Mouse (Mus musculus) heart, embryonic 14.5 days (tissue): Measurements from ENCODE around the gene Olfr1369-ps1. TPM values are rescaled to one million over a fixed set of nuclear protein-coding genes. Genes with fewer than 3 reads are reported as not detected.

Source experiments
- ATAC-seq: fragments of 200-750 bp; cut with Nextera tagmentation; 2 replicates; pipeline ENCODE4 v1.8.0; 2017; ENCODE audit warnings: low read depth, moderate TSS enrichment; ENCODE audit not compliant: insufficient number of reproducible peaks, insufficient read depth, low FRiP score
- H3K27ac ChIP-seq, 2 experiments: fragments of 200-500 bp in 1 of 2; fragments of 300-500 bp in 1 of 2; sonication (generic) in 1 of 2; replicated peaks in 1 of 2; 2 replicates each; pipeline ENCODE4 v1.5.1; 2012 to 2014; ENCODE audit warnings: low read depth in 2 of 2, low read length in 2 of 2, control low read depth in 1 of 2, mild to moderate bottlenecking in 1 of 2, mixed read lengths in 1 of 2; ENCODE audit not compliant: control insufficient read depth in 1 of 2, insufficient read depth in 1 of 2
- H3K27me3 ChIP-seq: fragments of 300-500 bp; sonication (generic); 2 replicates; pipeline ENCODE4 v1.6.1; 2014; ENCODE audit warnings: mild to moderate bottlenecking, low read length, control low read depth; ENCODE audit not compliant: control insufficient read depth, insufficient read depth
- H3K36me3 ChIP-seq: fragments of 300-500 bp; sonication (generic); 2 replicates; pipeline ENCODE4 v1.6.1; 2014; ENCODE audit warnings: mild to moderate bottlenecking, control low read depth, low read length, mixed read lengths; ENCODE audit not compliant: control insufficient read depth, insufficient read depth
- H3K4me1 ChIP-seq, 2 experiments: fragments of 200-500 bp in 1 of 2; fragments of 300-500 bp in 1 of 2; sonication (generic) in 1 of 2; 2 replicates each; pipeline ENCODE4 v1.6.1; 2012 to 2014; ENCODE audit warnings: low read length in 2 of 2, control low read depth in 1 of 2, mixed read lengths in 1 of 2; ENCODE audit not compliant: control insufficient read depth in 2 of 2, insufficient read depth in 2 of 2
- H3K4me2 ChIP-seq: fragments of 300-500 bp; sonication (generic); 2 replicates; pipeline ENCODE4 v1.6.1; 2014; ENCODE audit warnings: mild to moderate bottlenecking, low read length
- H3K4me3 ChIP-seq, 2 experiments: fragments of 200-500 bp in 1 of 2; fragments of 300-500 bp in 1 of 2; sonication (generic) in 1 of 2; 2 replicates each; pipeline ENCODE4 v1.5.1; 2012 to 2014; ENCODE audit warnings: low read length in 2 of 2, mild to moderate bottlenecking in 2 of 2, control low read depth in 1 of 2, low read depth in 1 of 2, moderate library complexity in 1 of 2; ENCODE audit not compliant: control insufficient read depth in 1 of 2, insufficient read depth in 1 of 2
- H3K9ac ChIP-seq: fragments of 300-500 bp; sonication (generic); 2 replicates; pipeline ENCODE4 v1.6.1; 2014; ENCODE audit warnings: mild to moderate bottlenecking, low read length
- H3K9me3 ChIP-seq: fragments of 300-500 bp; sonication (generic); 2 replicates; pipeline ENCODE4 v1.6.1; 2016; ENCODE audit warnings: low read length, control low read depth; ENCODE audit not compliant: control insufficient read depth
- WGBS: fragments of 180-500 bp; shearing (Covaris S2); extraction: QIAGEN DNeasy Blood & Tissue Kit; methylation state at CpG from one replicate; pipeline ENCODE4 v1.1.7; 2014; 5-methylcytosine and 5-hydroxymethylcytosine counted together
- polyA plus RNA-seq: library from polyadenylated mRNA; unstranded; fragments of >200 nt; fragmentation: Nextera tagmentation; extraction: Ambion mirVana; gene quantifications from 2 replicates; pipeline ENCODE4 v1.2.1, GENCODE M21; 2014

Gene Olfr1369-ps1
- polyA plus RNA-seq, 1 experiment from 2014 or later: not detected

GRCm38 (mm10) chr13:21160657-21161590, 49.6 kb downstream of the Olfr1369-ps1 start:
- no peaks in the 10 kb centered on the region for H3K9me3 ChIP-seq
- H3K27me3 ChIP-seq: no peaks in the 10 kb centered on the region
- peak overlapping the region; percentile 74 to 79; a peak in 3 of 4 replicates for H3K4me3 ChIP-seq
- ATAC-seq: peak; percentile 82
- no peaks in the 10 kb centered on the region for H3K4me1 ChIP-seq
- H3K36me3 ChIP-seq: no peaks in the 10 kb centered on the region
- H3K4me2 ChIP-seq: peak overlapping the region; percentile 92
- no peak overlapping the region; a peak in 1 of 4 replicates for H3K27ac ChIP-seq
- WGBS: under 1% methylated on average over 32 of the region's 32 CpGs
- H3K9ac ChIP-seq: peak overlapping the region; percentile 76

DNA sequence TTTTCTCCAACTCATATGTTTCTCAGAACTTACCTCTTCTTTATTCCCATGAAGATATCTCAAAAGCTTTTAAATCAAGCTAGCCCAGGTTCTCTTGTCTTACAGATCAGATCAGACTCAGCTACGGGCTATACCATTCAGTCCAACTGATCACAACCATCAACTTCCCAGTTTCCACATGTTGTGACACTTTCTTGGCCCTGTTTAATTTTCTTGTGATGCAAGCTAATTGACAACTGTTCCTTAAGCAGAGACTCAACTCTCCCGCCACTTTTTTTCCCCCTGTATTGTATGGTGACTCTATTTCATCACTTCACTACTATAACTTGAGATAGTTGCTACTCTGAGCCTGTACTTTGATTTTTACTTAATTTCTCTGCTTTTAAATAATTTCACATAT, 50.3 kb downstream of the Olfr1369-ps1 start:
- peak overlapping the region; percentile 92 for H3K4me2 ChIP-seq
- H3K4me3 ChIP-seq: peak overlapping the region in 1 of 2 experiments; percentile 79; a peak in 2 of 4 replicates
- H3K27me3 ChIP-seq: no peaks in the 10 kb centered on the region
- no peak overlapping the region for H3K27ac ChIP-seq
- H3K36me3 ChIP-seq: no peaks in the 10 kb centered on the region
- H3K4me1 ChIP-seq: no peaks in the 10 kb centered on the region
- 54% methylated on average over 2 of the region's 2 CpGs for WGBS
- H3K9me3 ChIP-seq: no peaks in the 10 kb centered on the region
- H3K9ac ChIP-seq: no peak overlapping the region
- no peak for ATAC-seq

DNA sequence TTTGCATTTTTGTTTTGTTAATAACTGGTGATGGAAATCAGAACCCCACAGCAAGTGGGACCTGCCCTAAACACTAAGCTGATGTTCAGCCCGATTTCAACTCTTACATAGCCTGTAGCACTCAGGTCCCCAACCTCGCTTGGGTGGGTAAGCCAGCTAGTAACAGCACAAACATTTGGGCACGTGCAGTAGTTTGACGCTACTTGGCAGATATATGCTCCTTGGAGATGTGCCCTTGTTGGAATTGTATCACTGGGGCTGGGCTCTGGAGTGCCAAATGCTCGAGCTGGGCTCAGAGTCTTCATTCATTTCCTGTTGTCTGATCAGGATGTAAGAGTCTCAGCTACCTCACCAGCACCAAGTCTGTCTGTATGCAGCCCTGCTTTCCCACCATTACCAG, 51.3 kb downstream of the Olfr1369-ps1 start:
- H3K9me3 ChIP-seq: no peaks in the 10 kb centered on the region
- 61% methylated on average over 5 of the region's 5 CpGs for WGBS
- no peak overlapping the region for H3K4me2 ChIP-seq
- no peaks in the 10 kb centered on the region for H3K4me1 ChIP-seq
- no peak overlapping the region for H3K27ac ChIP-seq
- H3K4me3 ChIP-seq: no peak overlapping the region
- H3K9ac ChIP-seq: no peak overlapping the region
- H3K36me3 ChIP-seq: no peaks in the 10 kb centered on the region
- no peaks in the 10 kb centered on the region for H3K27me3 ChIP-seq
- no peak for ATAC-seq

DNA sequence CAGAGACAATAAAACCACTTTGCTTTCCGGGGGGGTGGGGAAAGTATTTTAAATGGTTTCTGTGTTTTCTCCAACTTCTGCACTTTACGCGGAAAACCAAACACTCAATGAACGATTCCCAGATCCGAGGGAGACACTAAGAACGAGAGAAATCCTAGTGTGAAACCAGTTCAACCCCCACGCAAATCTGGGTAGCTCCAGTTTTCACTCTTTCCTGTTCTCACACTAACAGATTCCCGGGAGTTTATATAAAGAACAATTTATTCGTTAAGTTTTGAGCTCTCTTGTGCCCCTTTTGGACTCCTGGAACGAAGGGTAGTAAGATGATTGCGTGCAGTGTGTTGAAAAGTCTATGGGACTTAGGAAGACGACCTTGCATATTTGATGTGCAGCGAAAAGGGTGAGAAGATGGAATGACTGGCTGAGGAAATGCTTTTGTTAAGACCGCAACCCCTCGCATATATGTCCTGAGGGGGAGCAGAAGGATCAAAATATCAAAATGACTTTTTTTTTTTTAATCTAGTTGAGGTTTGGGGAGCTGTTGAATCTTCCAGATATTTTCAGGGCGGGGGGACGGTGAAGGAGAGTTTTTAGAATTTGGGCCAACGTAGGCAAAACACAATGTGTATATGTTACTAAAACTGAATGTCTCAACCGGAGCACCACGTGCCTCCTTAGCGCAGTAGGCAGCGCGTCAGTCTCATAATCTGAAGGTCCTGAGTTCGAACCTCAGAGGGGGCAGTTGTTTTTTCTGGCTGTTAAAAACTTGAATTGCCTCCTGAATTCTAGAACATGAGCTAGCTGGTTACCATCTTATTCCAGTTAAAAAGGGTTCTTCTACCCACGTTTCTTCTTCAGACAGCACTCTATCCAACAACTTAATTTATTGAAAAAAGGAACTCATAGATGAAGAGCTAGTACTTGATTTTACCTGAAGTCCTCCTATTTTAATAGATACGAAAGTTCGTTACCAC, 55.9 kb downstream of the Olfr1369-ps1 start:
- peaks cover 0 to 12% of the 10 kb centered on the region in 2 experiments; a peak in 1 of 4 replicates for H3K4me1 ChIP-seq
- H3K27me3 ChIP-seq: no peaks in the 10 kb centered on the region
- peak overlapping the region in 1 of 2 experiments; percentile 49; a peak in 1 of 4 replicates for H3K27ac ChIP-seq
- 2% methylated on average over 27 of the region's 27 CpGs for WGBS
- peak; percentile 49 for ATAC-seq
- H3K4me2 ChIP-seq: peak overlapping the region; percentile 95
- H3K36me3 ChIP-seq: no peaks in the 10 kb centered on the region
- H3K4me3 ChIP-seq: peak overlapping the region; percentile 53 to 57
- H3K9ac ChIP-seq: peak overlapping the region; percentile 64
- H3K9me3 ChIP-seq: no peaks in the 10 kb centered on the region

GRCm38 (mm10) chr13:21167910-21168300, 56.6 kb downstream of the Olfr1369-ps1 start:
- no peak for ATAC-seq
- Histone ChIP-seq H3K27me3 (no peaks in the 10 kb centered on the region), H3K9me3 (no peaks in the 10 kb centered on the region), H3K27ac (peak overlapping the region in 1 of 2 experiments; percentile 56; a peak in 2 of 4 replicates), H3K9ac (peak overlapping the region; percentile 52), H3K36me3 (no peaks in the 10 kb centered on the region), H3K4me2 (peak overlapping the region; percentile 95), H3K4me1 (peaks cover 3 to 12% of the 10 kb centered on the region in 2 experiments; a peak in 1 of 4 replicates), H3K4me3 (peak overlapping the region; percentile 57 to 64; a peak in 3 of 4 replicates)
- WGBS: 1% methylated on average over 8 of the region's 8 CpGs

DNA sequence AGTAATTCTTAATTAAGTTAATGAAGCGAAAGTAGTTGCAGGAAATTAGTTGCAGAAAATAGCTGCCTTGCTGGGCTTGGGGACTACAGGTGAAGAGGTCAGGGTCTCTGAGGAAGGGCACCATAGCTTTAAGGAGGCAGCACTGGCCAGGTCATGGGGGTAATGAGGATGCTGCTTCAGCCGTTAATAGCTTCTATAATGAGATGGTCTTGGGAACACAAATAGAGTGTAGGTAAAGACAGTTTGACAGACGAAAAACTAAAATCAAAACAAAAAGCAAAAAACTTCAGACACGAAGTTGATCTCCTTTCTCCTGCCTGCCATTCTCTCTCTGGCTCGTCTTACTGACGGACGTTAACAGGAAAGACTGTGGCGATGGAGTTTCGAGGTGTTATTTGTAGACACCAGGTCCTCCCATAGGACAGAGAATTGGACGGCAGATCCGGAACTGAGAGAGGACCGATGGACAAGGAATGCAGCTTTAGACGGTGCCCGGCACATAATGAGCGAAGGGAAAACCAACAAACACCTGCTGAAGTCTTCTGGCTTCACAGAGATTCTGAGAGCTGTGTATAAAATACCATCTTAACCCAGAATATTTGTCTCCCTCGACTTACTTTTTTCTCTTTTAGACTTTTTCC, 57.2 kb downstream of the Olfr1369-ps1 start:
- Histone ChIP-seq H3K9ac (peak overlapping the region; percentile 52), H3K4me1 (peaks cover 3 to 15% of the 10 kb centered on the region in 2 experiments; a peak in 1 of 4 replicates), H3K36me3 (no peaks in the 10 kb centered on the region), H3K4me2 (peak overlapping the region; percentile 95), H3K4me3 (peak overlapping the region; percentile 57 to 64), H3K9me3 (no peaks in the 10 kb centered on the region), H3K27me3 (no peaks in the 10 kb centered on the region), H3K27ac (peak overlapping the region in 1 of 2 experiments; percentile 56; a peak in 2 of 4 replicates)
- under 1% methylated on average over 16 of the region's 16 CpGs for WGBS
- no peak for ATAC-seq
